13 mouse cellular contexts compared by ENCODE assay signal in genomic region chr12:26285939-26286338, GRCm38 (mm10).
DNase-seq lines count a peak whose midpoint lies in the region; ATAC-seq and TF ChIP-seq lines count a peak whose summit lies in the region.
"Had no signal": no experiment of that assay in that cellular context is flagged by ENCODE, and none has a peak within 500 bp of the region (broad histone marks: within the 10 kb centered on the region; RNA-seq: fewer than 3 reads in every experiment).

No protein-coding gene starts in this region.

- H3K27me3 ChIP-seq in kidney, embryonic 16.5 days (ENCODE audit: insufficient read depth, low read length): no peaks in the 10 kb centered on the region
- no peaks in the 10 kb centered on the region for H3K27me3 ChIP-seq in limb, embryonic 14.5 days (ENCODE audit: control insufficient read depth, insufficient read depth, low read length)
- H3K27me3 ChIP-seq: embryonic facial prominence, embryonic 13.5 days had no signal

- peaks cover 15% of the 10 kb centered on the region for H3K4me1 ChIP-seq in kidney, embryonic 16.5 days (ENCODE audit: insufficient read depth, low read length)
- H3K4me1 ChIP-seq in limb, embryonic 14.5 days (ENCODE audit: control insufficient read depth, insufficient read depth, low read length): 0 out of 2 replicates have a peak, but pooled peaks cover 2% of the 10 kb centered on the region
- H3K4me1 ChIP-seq: embryonic facial prominence, embryonic 13.5 days had no signal

- WGBS in kidney, embryonic 16.5 days: 26% methylated on average over 8 of the region's 8 CpGs
- WGBS in limb, embryonic 14.5 days: 17% methylated on average over 8 of the region's 8 CpGs

- H3K27ac ChIP-seq in kidney, embryonic 16.5 days (ENCODE audit: low read length): peak overlapping the region; percentile 27; the same call in 1 of the 2 replicates
- H3K27ac ChIP-seq in limb, embryonic 14.5 days (replicated peaks; ENCODE audit: low read depth, low read length): no peak overlapping the region
- H3K27ac ChIP-seq: embryonic facial prominence, embryonic 13.5 days; liver, embryonic 14.5 days had no signal

- no peak overlapping the region for H3K9ac ChIP-seq in kidney, embryonic 16.5 days (replicated peaks; ENCODE audit: low read length)
- H3K9ac ChIP-seq in limb, embryonic 14.5 days (ENCODE audit: low read depth, low read length, severe bottlenecking): no peak overlapping the region
- H3K9ac ChIP-seq: embryonic facial prominence, embryonic 13.5 days; liver, embryonic 14.5 days had no signal

- peak; percentile 7 for DNase-seq in embryo, embryonic 10 days (ENCODE audit: low spot score)
- DNase-seq in embryo, embryonic 10.5 days (ENCODE audit: low spot score): no peak
- DNase-seq in kidney, adult 9 months: no peak
- peak; percentile 28 for DNase-seq in forelimb bud, embryonic 11.5 days (ENCODE audit: low read depth, low spot score)
- no peak for DNase-seq in limb, embryonic 14.5 days (ENCODE audit: low spot score)
- no peak for DNase-seq in layer of hippocampus, adult 8-10 months (ENCODE audit: low spot score in 2 of 2)
- DNase-seq in lung, postnatal 10 days: no peak
- DNase-seq: adrenal gland, postnatal 25 days; right cerebral cortex, postnatal 25 days had no signal

- no peaks in the 10 kb centered on the region for H3K36me3 ChIP-seq in kidney, embryonic 16.5 days (ENCODE audit: insufficient read depth, low read length)
- no peaks in the 10 kb centered on the region for H3K36me3 ChIP-seq in limb, embryonic 14.5 days (ENCODE audit: control insufficient read depth, insufficient read depth, low read length)
- H3K36me3 ChIP-seq: embryonic facial prominence, embryonic 13.5 days had no signal

- H3K4me3 ChIP-seq in kidney, embryonic 16.5 days (ENCODE audit: low read length): no peak overlapping the region
- H3K4me3 ChIP-seq in limb, embryonic 14.5 days (replicated peaks; ENCODE audit: low read length): no peak overlapping the region
- H3K4me3 ChIP-seq: embryonic facial prominence, embryonic 13.5 days had no signal

- no peak for TF ChIP-seq POLR2A in limb, embryonic 14.5 days (IDR thresholded peaks at IDR 0.05; ENCODE audit: borderline replicate concordance, extremely low read depth, insufficient read depth, insufficient read length)

- no peak overlapping the region; the same call in 1 of the 2 replicates for H3K4me2 ChIP-seq in kidney, embryonic 16.5 days (replicated peaks; ENCODE audit: low read depth, low read length)
- H3K4me2 ChIP-seq in limb, embryonic 14.5 days (replicated peaks; ENCODE audit: low read depth, low read length, severe bottlenecking): no peak overlapping the region
- H3K4me2 ChIP-seq: embryonic facial prominence, embryonic 13.5 days had no signal

- peak; percentile 70; the same call in 1 of the 2 replicates for ATAC-seq in kidney, embryonic 16.5 days (ENCODE audit: low FRiP score, low TSS enrichment)
- ATAC-seq in limb, embryonic 14.5 days (ENCODE audit: low FRiP score, low read depth): peak; percentile 37; the same call in 1 of the 2 replicates
- ATAC-seq: lung, postnatal 0 days had no signal

- no peaks in the 10 kb centered on the region for H3K9me3 ChIP-seq in kidney, embryonic 16.5 days (ENCODE audit: low read length)
- no peaks in the 10 kb centered on the region for H3K9me3 ChIP-seq in limb, embryonic 14.5 days (ENCODE audit: control insufficient read depth, low read length)
- H3K9me3 ChIP-seq: embryonic facial prominence, embryonic 13.5 days had no signal

Comparison
In these comparisons a context has a peak if more than half of its experiments do, and no peak if none do; other contexts are left out.
1. DNase-seq: peak in embryo, embryonic 10 days (single experiment) and forelimb bud, embryonic 11.5 days (single experiment); none in embryo, embryonic 10.5 days (single experiment), kidney, adult 9 months (single experiment), limb, embryonic 14.5 days (single experiment), layer of hippocampus, adult 8-10 months (0 of 2) and lung, postnatal 10 days (single experiment).